Mouse (Mus musculus): Measurements from ENCODE around the gene Radil. TPM values are rescaled to one million over a fixed set of nuclear protein-coding genes. Genes with fewer than 3 reads are reported as not detected.

Radil gene
- total and polyA plus RNA-seq, 3 experiments = not detected

- no peaks in the 10 kb centered on the region; the same call in 1 of the 2 replicates for H3K79me2 ChIP-seq (replicated peaks; ENCODE audit: control insufficient read depth, extremely low read depth, insufficient read depth, poor library complexity, severe bottlenecking)
- H3K27ac ChIP-seq (ENCODE audit: insufficient read depth, low read depth) = no peak overlapping the region
- H3K4me3 ChIP-seq (replicated peaks in 1 of 3; ENCODE audit: low read depth in 2 of 3, low read length in 2 of 3, poor library complexity in 1 of 3) = no peak overlapping the region
- no peaks in the 10 kb centered on the region for H3K9me3 ChIP-seq (replicated peaks; ENCODE audit: low read length)
- H3K4me2 ChIP-seq (ENCODE audit: insufficient read depth, low read depth, poor library complexity, severe bottlenecking) = no peak overlapping the region
- no peak for TF ChIP-seq JUN (IDR thresholded peaks at IDR 0.05; ENCODE audit: insufficient read depth, low read depth, low read length)
- TF ChIP-seq NRF1 (IDR thresholded peaks at IDR 0.05; ENCODE audit: low read depth, low read length) = no peak
- no peak for TF ChIP-seq MAFK (IDR thresholded peaks at IDR 0.05; ENCODE audit: insufficient replicate concordance, low read length)
- no peak for TF ChIP-seq SMC3 (IDR thresholded peaks at IDR 0.05; ENCODE audit: low read depth, low read length)
- no peak for TF ChIP-seq ETS1 (conservative IDR thresholded peaks at IDR 0.05; ENCODE audit: low read depth, low read length)
- no peak for TF ChIP-seq PAX5 (IDR thresholded peaks at IDR 0.05; ENCODE audit: low read length)
- no peak for TF ChIP-seq HCFC1 (IDR thresholded peaks at IDR 0.05; ENCODE audit: low read depth, low read length)
- no peak for TF ChIP-seq USF2 (conservative IDR thresholded peaks at IDR 0.05; ENCODE audit: low read depth, low read length)
- DNase-seq (ENCODE audit: extremely low read depth) = no peak
- dilution Hi-C loops (cut with MboI; ENCODE audit: extremely low pct_ligation_motif_present, extremely low pct_unique_long_range_greater_than_20kb, low sequenced_read_pairs) = no loop called here
- H3K9ac ChIP-seq (ENCODE audit: insufficient read depth, low read depth) = no peak overlapping the region
- in situ Hi-C loops (cut with MboI; ENCODE audit: low pct_ligation_motif_present, low pct_unique_long_range_greater_than_20kb, low sequenced_read_pairs) = no loop called here
- peaks cover 51 to 89% of the 10 kb centered on the region in 2 experiments for H3K36me3 ChIP-seq (replicated peaks in 1 of 2; ENCODE audit: control insufficient read depth in 1 of 2, insufficient read depth in 1 of 2, low read length in 1 of 2)
- H3K27me3 ChIP-seq (replicated peaks) = no peaks in the 10 kb centered on the region
- H3K4me1 ChIP-seq (ENCODE audit: control insufficient read depth in 1 of 2, insufficient read depth in 2 of 2) = peaks cover 6 to 25% of the 10 kb centered on the region in 2 experiments; a peak in 3 of 4 replicates
Observed at GRCm38 (mm10) chr5:142450846-142451245, 100.1 kb downstream of the Radil start.

GRCm38 (mm10) chr5:142448623-142449022 is 102.3 kb downstream of the Radil start:
- dilution Hi-C loops (cut with MboI; ENCODE audit: extremely low pct_ligation_motif_present, extremely low pct_unique_long_range_greater_than_20kb, low sequenced_read_pairs) = no loop called here
- no peak for DNase-seq (ENCODE audit: extremely low read depth)
- in situ Hi-C loops (cut with MboI; ENCODE audit: low pct_ligation_motif_present, low pct_unique_long_range_greater_than_20kb, low sequenced_read_pairs) = no loop called here
- no peak overlapping the region for H3K9ac ChIP-seq (ENCODE audit: insufficient read depth, low read depth)
- TF ChIP-seq NRF1 (IDR thresholded peaks at IDR 0.05; ENCODE audit: low read depth, low read length) (no peak), SIN3A (IDR thresholded peaks at IDR 0.05; ENCODE audit: low read length) (no peak), ZC3H11A (IDR thresholded peaks at IDR 0.05; ENCODE audit: low read depth, low read length) (no peak), RCOR1 (conservative IDR thresholded peaks at IDR 0.05; ENCODE audit: low read depth, low read length) (no peak), CTCF (conservative IDR thresholded peaks at IDR 0.05 in 1 of 2, IDR thresholded peaks at IDR 0.05 in 1 of 2; ENCODE audit: low read depth in 2 of 2, low read length in 2 of 2) (no peak), MXI1 (IDR thresholded peaks at IDR 0.05; ENCODE audit: low read depth, low read length) (no peak), JUND (conservative IDR thresholded peaks at IDR 0.05; ENCODE audit: low read depth, low read length) (no peak), GABPA (IDR thresholded peaks at IDR 0.05; ENCODE audit: insufficient replicate concordance, low read depth, low read length) (no peak), ELF1 (IDR thresholded peaks at IDR 0.05; ENCODE audit: low read depth, low read length) (no peak), ZKSCAN1 (IDR thresholded peaks at IDR 0.05; ENCODE audit: borderline replicate concordance, low read depth, low read length) (no peak), IRF4 (IDR thresholded peaks at IDR 0.05; ENCODE audit: low read depth, low read length) (no peak)
- no peak overlapping the region for H3K27ac ChIP-seq (ENCODE audit: insufficient read depth, low read depth)
- no peaks in the 10 kb centered on the region for H3K9me3 ChIP-seq (replicated peaks; ENCODE audit: low read length)
- H3K4me3 ChIP-seq (replicated peaks in 1 of 3; ENCODE audit: low read depth in 2 of 3, low read length in 2 of 3, poor library complexity in 1 of 3) = no peak overlapping the region
- peaks cover 2% of the 10 kb centered on the region for H3K79me2 ChIP-seq (replicated peaks; ENCODE audit: control insufficient read depth, extremely low read depth, insufficient read depth, poor library complexity, severe bottlenecking)
- no peak overlapping the region for H3K4me2 ChIP-seq (ENCODE audit: insufficient read depth, low read depth, poor library complexity, severe bottlenecking)
- H3K36me3 ChIP-seq (replicated peaks in 1 of 2; ENCODE audit: control insufficient read depth in 1 of 2, insufficient read depth in 1 of 2, low read length in 1 of 2) = peaks cover 32 to 88% of the 10 kb centered on the region in 2 experiments
- peaks cover 21 to 47% of the 10 kb centered on the region in 2 experiments for H3K4me1 ChIP-seq (ENCODE audit: control insufficient read depth in 1 of 2, insufficient read depth in 2 of 2)
- H3K27me3 ChIP-seq (replicated peaks) = no peaks in the 10 kb centered on the region
